Mouse (Mus musculus): ENCODE measurements around the gene Zfp36l2. TPM values are rescaled to one million over a fixed set of nuclear protein-coding genes. Genes with fewer than 3 reads are reported as not detected.

Gene Zfp36l2
- polyA plus RNA-seq, 1 experiment from 2014 or later: 12.5 TPM

- Histone ChIP-seq H3K4me3 (no peak overlapping the region), H3K9ac (no peak overlapping the region), H3K9me3 (no peaks in the 10 kb centered on the region), H3K27ac (no peak overlapping the region), H3K4me2 (replicated peaks) (no peak overlapping the region), H3K4me1 (peaks cover 18% of the 10 kb centered on the region), H3K27me3 (replicated peaks) (no peaks in the 10 kb centered on the region), H3K36me3 (no peaks in the 10 kb centered on the region)
- WGBS: 15% methylated on average over 10 of the region's 10 CpGs
- ATAC-seq (ENCODE audit: low FRiP score, low read depth): no peak
These were observed 41.9 kb downstream of the Zfp36l2 start for GRCm38 (mm10) chr17:84145826-84146287.

GRCm38 (mm10) chr17:84144762-84145599 lies 42.8 kb downstream of the Zfp36l2 start:
- Histone ChIP-seq H3K4me3 (no peak overlapping the region), H3K4me1 (peaks cover 18% of the 10 kb centered on the region), H3K27ac (no peak overlapping the region), H3K36me3 (no peaks in the 10 kb centered on the region), H3K4me2 (replicated peaks) (no peak overlapping the region), H3K9me3 (no peaks in the 10 kb centered on the region), H3K9ac (no peak overlapping the region), H3K27me3 (replicated peaks) (no peaks in the 10 kb centered on the region)
- WGBS: 78% methylated on average over 5 of the region's 5 CpGs
- no peak for ATAC-seq (ENCODE audit: low FRiP score, low read depth)

GRCm38 (mm10) chr17:84144130-84144529 lies 43.6 kb downstream of the Zfp36l2 start:
- Histone ChIP-seq H3K36me3 (no peaks in the 10 kb centered on the region), H3K27ac (no peak overlapping the region), H3K4me1 (peaks cover 18% of the 10 kb centered on the region), H3K9ac (no peak overlapping the region), H3K4me2 (replicated peaks) (no peak overlapping the region), H3K4me3 (no peak overlapping the region), H3K9me3 (no peaks in the 10 kb centered on the region), H3K27me3 (replicated peaks) (no peaks in the 10 kb centered on the region)
- WGBS: 91% methylated on average over 3 of the region's 3 CpGs
- ATAC-seq (ENCODE audit: low FRiP score, low read depth): no peak

GRCm38 (mm10) chr17:84143219-84143844 lies 44.4 kb downstream of the Zfp36l2 start:
- no peak overlapping the region for H3K9ac ChIP-seq
- ATAC-seq (ENCODE audit: low FRiP score, low read depth): no peak
- H3K36me3 ChIP-seq: no peaks in the 10 kb centered on the region
- no peak overlapping the region for H3K4me2 ChIP-seq (replicated peaks)
- WGBS: 49% methylated on average over 12 of the region's 12 CpGs
- peaks cover 10% of the 10 kb centered on the region for H3K4me1 ChIP-seq
- no peak overlapping the region for H3K27ac ChIP-seq
- no peaks in the 10 kb centered on the region for H3K9me3 ChIP-seq
- no peaks in the 10 kb centered on the region for H3K27me3 ChIP-seq (replicated peaks)
- no peak overlapping the region for H3K4me3 ChIP-seq

- WGBS: 80% methylated on average over 6 of the region's 6 CpGs
- Histone ChIP-seq H3K36me3 (no peaks in the 10 kb centered on the region), H3K4me2 (replicated peaks) (no peak overlapping the region), H3K4me1 (peaks cover 6% of the 10 kb centered on the region; the same call in 1 of the 2 replicates), H3K9me3 (no peaks in the 10 kb centered on the region), H3K27me3 (replicated peaks) (no peaks in the 10 kb centered on the region), H3K9ac (no peak overlapping the region), H3K27ac (no peak overlapping the region), H3K4me3 (no peak overlapping the region)
- no peak for ATAC-seq (ENCODE audit: low FRiP score, low read depth)
These were observed 46.1 kb downstream of the Zfp36l2 start for GRCm38 (mm10) chr17:84141691-84142090.

- Histone ChIP-seq H3K4me1 (peaks cover 6% of the 10 kb centered on the region; the same call in 1 of the 2 replicates), H3K9ac (no peak overlapping the region)
- ATAC-seq (ENCODE audit: low FRiP score, low read depth): no peak
These were observed 46.8 kb downstream of the Zfp36l2 start for GRCm38 (mm10) chr17:84140822-84141507.

GRCm38 (mm10) chr17:84137393-84138171 lies 50.2 kb downstream of the Zfp36l2 start:
- WGBS: 46% methylated on average over 11 of the region's 11 CpGs
- no peak overlapping the region for H3K27ac ChIP-seq
- H3K36me3 ChIP-seq: no peaks in the 10 kb centered on the region
- H3K27me3 ChIP-seq (replicated peaks): no peaks in the 10 kb centered on the region
- H3K4me1 ChIP-seq: no peaks in the 10 kb centered on the region
- no peak for ATAC-seq (ENCODE audit: low FRiP score, low read depth)
- no peaks in the 10 kb centered on the region for H3K9me3 ChIP-seq
- no peak overlapping the region for H3K9ac ChIP-seq
- no peak overlapping the region for H3K4me2 ChIP-seq (replicated peaks)
- H3K4me3 ChIP-seq: no peak overlapping the region

More at GRCm38 (mm10) chr17:84140822-84141507, 46.8 kb downstream of the Zfp36l2 start:
- Histone ChIP-seq H3K9me3 (no peaks in the 10 kb centered on the region), H3K4me3 (no peak overlapping the region), H3K27ac (no peak overlapping the region), H3K4me2 (replicated peaks) (no peak overlapping the region), H3K36me3 (no peaks in the 10 kb centered on the region), H3K27me3 (replicated peaks) (no peaks in the 10 kb centered on the region)
- WGBS: 64% methylated on average over 10 of the region's 10 CpGs

- ATAC-seq (ENCODE audit: low FRiP score, low read depth): no peak
- H3K27me3 ChIP-seq (replicated peaks): no peaks in the 10 kb centered on the region
- 42% methylated on average over 10 of the region's 10 CpGs for WGBS
These were observed 50.9 kb downstream of the Zfp36l2 start for GRCm38 (mm10) chr17:84136669-84137392.

GRCm38 (mm10) chr17:84136217-84136616 lies 51.5 kb downstream of the Zfp36l2 start:
- no peak overlapping the region for H3K4me2 ChIP-seq (replicated peaks)
- no peaks in the 10 kb centered on the region for H3K9me3 ChIP-seq
- H3K4me1 ChIP-seq: no peaks in the 10 kb centered on the region
- H3K4me3 ChIP-seq: no peak overlapping the region
- H3K27ac ChIP-seq: no peak overlapping the region
- no peak overlapping the region for H3K9ac ChIP-seq
- no peaks in the 10 kb centered on the region for H3K27me3 ChIP-seq (replicated peaks)
- 81% methylated on average over 4 of the region's 4 CpGs for WGBS
- no peak for ATAC-seq (ENCODE audit: low FRiP score, low read depth)
- H3K36me3 ChIP-seq: no peaks in the 10 kb centered on the region

More at GRCm38 (mm10) chr17:84136669-84137392, 50.9 kb downstream of the Zfp36l2 start:
- no peaks in the 10 kb centered on the region for H3K36me3 ChIP-seq
- no peak overlapping the region for H3K9ac ChIP-seq
- no peaks in the 10 kb centered on the region for H3K9me3 ChIP-seq
- H3K4me3 ChIP-seq: no peak overlapping the region
- H3K4me1 ChIP-seq: no peaks in the 10 kb centered on the region
- H3K4me2 ChIP-seq (replicated peaks): no peak overlapping the region
- no peak overlapping the region for H3K27ac ChIP-seq

GRCm38 (mm10) chr17:84135243-84135642 lies 52.5 kb downstream of the Zfp36l2 start:
- ATAC-seq (ENCODE audit: low FRiP score, low read depth): no peak
- no peaks in the 10 kb centered on the region for H3K9me3 ChIP-seq
- WGBS: 61% methylated on average over 7 of the region's 7 CpGs
- 0 out of 2 replicates have a peak overlapping the region, but pooled peaks have one; percentile 3 for H3K9ac ChIP-seq
- no peaks in the 10 kb centered on the region for H3K36me3 ChIP-seq
- H3K4me2 ChIP-seq (replicated peaks): no peak overlapping the region
- no peaks in the 10 kb centered on the region for H3K27me3 ChIP-seq (replicated peaks)
- H3K4me1 ChIP-seq: no peaks in the 10 kb centered on the region
- H3K4me3 ChIP-seq: no peak overlapping the region
- H3K27ac ChIP-seq: no peak overlapping the region
